Mouse (Mus musculus) kidney, adult 18-20 months (tissue): ENCODE data around the gene Disc1.
A peak's percentile ranks its signal among the peaks of the same experiment; 100 is the strongest.

Experiments
- DNase-seq: peaks from one replicate; pipeline ENCODE4 v3.0.0; 2021

The Disc1 gene

GRCm38 (mm10) chr8:125053505-125054435, at the start of gene Disc1:
Disc1 (plus strand) TSS chr8:125054195.
- peak; percentile 16 for DNase-seq

DNA sequence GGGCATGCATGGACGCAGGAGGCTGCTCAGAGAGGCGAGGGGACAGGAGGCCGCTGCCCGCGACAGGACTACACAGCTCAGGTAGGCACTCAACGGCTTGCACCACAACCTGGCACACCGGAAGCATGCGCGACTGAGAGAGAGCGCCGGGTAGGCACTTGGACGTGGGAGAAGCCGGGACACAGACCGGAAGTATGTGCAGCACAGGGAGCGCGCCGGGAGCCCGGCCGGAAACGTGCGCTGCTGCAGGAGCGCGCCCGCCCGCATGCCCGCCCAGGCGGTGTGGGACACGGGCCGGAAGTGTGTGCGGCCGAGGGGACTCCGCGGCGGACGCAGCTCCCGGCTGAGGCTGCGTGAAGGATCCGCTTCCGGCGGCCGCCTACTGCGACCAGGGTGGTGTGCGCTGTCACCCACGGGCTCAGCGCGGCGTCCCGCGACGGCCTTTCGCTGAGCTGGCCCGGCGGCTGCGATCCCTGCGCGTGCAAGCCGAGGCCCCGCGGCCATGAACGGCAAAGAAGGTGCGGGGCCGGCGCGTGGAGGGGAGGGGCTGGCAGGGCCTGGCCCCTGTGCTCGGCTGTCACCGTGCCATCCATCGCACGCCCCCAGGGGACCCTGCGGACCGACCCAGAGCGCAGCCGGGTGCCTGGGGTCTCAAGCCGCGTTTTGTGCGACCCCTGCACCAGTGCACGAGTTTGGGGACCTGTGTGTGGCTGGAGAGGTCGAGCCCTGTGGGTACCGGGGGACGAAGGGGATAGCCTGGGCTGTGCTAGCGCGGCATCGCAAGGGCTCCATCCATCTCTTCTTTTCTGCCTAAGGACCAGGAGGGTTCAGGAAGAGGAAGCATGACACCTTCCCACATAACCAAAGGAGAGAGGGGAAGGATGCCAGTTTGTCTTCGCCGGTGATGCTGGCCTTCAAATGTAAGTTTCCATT, 41.0 kb upstream of the Disc1 start, which contains the start of gene Tsnax:
Gene Tsnax (plus strand): TSS at position 303 of the 933 bp plus-strand sequence.
- peak; percentile 93 for DNase-seq

DNA sequence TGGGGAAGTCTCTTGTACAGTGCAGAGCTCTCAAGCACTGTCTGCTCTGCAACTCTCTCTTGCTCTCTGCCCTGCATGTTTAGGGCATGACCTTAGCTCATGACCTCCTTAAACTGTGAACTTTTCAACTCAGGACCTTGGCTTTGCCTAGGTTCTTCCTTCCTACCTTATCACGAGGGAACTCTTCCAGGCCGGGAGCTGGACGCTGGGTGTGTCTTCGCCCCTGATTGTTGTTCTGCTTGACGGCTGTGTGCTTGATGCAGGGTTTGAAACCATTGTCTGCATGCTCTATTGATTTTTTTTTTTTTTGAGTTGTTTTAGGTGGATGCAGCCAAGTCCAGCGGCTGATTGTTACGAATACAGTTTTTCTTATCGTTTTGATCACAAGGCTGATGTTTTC, 29.9 kb upstream of the Disc1 start:
- DNase-seq: no peak

GRCm38 (mm10) chr8:125027211-125027610, 26.8 kb upstream of the Disc1 start:
- DNase-seq: no peak

DNA sequence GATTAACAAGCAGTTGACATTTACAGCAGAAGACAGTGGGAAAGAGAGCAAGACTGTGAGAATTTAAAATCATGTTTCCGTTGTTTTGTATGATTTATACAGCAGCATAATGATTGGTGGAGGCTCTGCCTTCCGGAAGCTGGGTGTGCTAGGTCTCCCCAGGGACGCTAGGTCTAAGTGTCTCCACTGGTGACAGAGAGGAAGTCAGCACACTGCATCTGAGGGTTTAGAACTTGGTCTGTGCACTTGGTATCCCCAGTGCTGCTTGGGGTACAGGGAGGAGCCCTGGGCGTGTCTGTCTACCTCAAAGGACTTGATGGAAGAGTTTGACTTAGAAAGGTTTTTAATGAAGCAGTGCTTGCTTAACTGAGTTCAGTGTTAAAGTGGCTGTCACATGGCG, 25.2 kb upstream of the Disc1 start:
- no peak for DNase-seq

DNA sequence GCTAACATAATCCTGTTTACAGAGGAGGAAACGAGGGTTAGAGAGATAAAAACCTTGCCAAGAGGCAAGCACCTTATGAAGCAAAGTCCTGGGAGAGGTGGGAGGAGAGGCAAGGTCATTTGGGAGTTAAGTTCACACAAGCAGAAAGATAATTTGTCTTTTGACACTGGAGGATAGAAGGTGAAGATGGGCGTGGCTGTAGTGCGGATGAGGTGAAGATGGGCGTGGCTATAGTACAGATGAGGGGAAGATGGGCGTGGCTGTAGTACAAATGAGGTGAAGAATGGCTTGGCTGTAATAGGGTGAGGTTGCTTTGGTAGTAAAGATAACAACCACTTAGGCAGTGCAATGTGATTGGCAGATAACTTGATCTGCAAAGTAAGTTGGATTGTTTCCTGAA, 22.7 kb upstream of the Disc1 start:
- no peak for DNase-seq

GRCm38 (mm10) chr8:125034669-125035068, 19.3 kb upstream of the Disc1 start:
- peak; percentile 63 for DNase-seq

- no peak for DNase-seq
These were observed 16.9 kb upstream of the Disc1 start for GRCm38 (mm10) chr8:125037081-125037480.

- no peak for DNase-seq
These were observed 15.3 kb upstream of the Disc1 start for GRCm38 (mm10) chr8:125038731-125039130.

DNA sequence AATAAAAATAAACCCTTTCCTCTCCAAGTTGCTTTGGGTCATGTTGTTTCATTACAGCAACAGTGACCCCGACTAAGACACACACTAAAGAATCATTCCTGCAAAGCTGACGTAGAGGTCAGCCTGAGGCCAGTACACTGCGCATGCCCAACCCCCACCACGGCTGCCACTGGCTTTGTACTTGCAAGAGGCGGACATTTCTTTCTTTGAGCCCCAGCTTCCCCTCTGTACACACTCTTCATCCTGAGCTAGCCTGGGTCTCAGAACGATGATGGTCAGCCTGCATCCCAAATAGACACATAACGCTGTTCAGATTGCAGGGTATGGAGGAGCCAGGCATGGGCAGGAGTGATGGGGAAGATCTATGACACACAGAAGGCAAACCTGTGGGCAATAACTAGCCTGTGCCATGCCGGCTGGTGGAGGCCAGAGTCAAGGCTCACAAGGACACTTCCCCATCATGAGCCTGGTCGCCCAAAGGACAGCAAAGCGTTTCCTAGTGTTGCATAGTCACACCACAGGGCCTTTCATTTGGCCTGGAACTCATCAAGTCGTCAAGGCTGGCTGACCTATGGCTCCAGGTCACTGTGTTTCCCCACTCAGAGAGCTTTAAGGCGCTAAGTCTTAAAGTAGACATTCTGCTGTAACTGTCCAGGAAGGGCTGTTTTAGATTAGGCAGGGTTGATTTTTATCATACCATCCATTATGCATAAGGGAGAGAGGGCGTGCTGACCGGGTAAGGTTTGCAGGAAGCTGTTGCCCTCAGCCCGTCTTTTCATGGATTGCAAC, 13.2 kb upstream of the Disc1 start:
- DNase-seq: no peak

DNA sequence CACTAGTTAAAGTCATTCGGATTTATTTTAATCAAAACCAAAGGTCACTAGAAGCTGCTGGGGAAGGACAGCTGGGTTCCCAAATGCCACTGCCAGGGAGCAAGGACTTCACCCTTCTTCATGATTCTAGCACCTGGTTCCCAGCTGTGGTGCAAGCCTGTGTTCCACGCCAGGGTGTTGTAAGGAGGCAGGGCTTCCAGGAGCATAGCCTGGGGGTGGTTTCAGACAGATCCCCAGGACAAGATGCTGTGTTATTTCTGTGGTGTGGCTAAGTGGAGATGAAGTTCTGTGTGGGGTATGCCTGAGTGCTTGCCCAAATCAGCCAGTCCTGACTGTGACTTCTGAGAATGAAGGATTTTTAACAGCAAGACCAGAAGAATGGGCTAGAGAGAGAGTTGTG, 12.5 kb upstream of the Disc1 start:
- DNase-seq: no peak

DNA sequence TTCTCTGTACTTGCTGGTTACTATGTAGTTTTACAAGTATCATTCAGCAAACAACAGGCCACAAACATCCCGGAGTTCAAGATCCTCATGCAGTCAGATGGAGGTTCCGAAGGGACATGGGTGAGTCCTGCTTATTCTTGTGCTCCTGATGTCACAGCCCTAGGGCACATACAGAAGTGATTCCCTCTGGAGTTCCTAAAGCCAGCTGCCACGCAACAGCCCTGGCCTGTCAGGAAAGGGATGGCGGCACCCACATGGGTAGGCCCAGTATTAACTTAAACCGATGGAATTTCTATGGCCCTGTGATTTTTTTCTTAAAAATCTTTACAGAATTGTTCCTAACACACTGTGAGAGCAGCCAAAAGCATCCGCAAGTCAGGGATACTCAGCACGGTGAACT, 10.6 kb upstream of the Disc1 start:
- no peak for DNase-seq

DNA sequence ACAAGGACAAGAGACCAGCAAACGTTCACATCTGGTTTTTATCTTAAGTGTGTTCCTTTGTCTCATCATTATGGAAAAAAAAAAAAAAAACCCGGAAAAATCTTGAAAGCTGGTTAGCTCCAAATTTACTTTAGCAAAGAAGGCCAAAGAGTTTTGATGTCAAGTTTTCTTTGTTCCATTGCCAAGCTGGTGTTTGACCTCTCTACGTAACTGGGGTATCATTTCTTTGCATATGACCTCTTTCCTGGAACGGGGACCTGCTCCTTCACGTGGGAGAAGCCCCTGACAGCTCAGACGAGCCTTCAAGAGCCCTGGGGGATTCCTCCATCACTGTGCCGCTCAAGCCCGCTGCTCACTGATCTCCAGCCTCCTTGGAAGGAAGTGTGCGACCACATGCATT, 10.1 kb upstream of the Disc1 start:
- DNase-seq: no peak

GRCm38 (mm10) chr8:125045760-125046159, 8.2 kb upstream of the Disc1 start:
- DNase-seq: no peak

GRCm38 (mm10) chr8:125049051-125049750, 4.8 kb upstream of the Disc1 start:
- no peak for DNase-seq

DNA sequence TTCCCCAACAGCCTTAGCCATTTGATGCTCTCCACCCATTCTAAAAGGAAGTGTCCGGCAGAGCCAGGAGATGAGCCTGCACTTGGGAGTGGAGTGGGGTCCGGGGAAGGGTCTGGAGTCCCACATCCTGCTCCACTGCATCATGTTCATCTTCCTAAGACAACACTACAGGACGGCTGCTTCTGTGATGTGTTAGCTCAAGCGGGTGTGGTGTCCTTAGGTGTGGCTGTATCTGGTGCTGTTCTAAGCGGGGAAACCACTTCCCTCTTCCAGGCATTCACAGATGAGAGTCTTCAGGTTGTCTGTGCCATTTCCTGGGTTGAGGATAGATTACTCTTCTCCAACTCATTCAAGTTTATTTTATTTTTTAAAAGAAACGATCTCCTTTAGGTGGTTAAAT, 4.2 kb upstream of the Disc1 start:
- DNase-seq: no peak

- peak; percentile 60 for DNase-seq
These were observed 2.0 kb upstream of the Disc1 start for GRCm38 (mm10) chr8:125052026-125052425.

- DNase-seq: peak; percentile 39
These were observed 428 bp downstream of the Disc1 start for GRCm38 (mm10) chr8:125054436-125054810.

DNA sequence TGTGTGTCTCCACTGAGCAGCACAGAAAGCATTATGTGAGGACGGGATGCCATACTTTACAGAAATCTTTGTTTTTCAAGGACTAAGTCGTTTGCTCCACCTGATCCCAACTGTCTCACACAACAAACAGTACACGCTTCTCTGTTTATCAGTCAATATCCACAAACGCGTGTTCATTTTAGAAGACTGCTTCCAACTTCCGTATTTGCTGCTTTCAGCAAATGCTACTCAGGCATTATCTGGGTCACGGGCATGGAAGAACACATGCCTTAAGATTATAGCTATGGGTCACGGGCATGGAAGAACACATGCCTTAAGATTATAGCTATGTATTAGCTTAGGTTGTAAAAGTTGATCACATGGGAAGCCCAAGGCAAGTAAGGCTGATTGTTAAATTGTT, 6.9 kb downstream of the Disc1 start:
- DNase-seq: no peak

DNA sequence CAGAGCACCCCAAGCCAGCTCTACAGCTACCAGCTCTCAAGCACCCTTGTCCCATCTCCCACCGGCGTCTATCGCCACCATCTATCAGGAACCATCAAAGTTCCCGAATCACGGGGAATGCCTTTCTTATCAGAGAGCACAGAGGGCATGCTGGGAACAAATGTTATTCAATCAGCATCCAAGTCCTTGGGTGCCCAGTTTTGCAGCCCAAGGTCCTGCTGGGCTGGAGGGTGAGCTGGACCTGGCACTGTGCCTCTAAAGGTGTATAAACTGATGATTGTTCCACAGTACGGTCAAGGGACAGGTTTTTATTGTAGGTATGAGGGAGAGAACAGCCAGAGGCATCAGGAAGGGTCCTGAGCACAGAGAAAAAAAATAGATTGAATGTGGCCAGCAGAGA, 11.6 kb downstream of the Disc1 start:
- DNase-seq: no peak

GRCm38 (mm10) chr8:125066913-125067595, 13.1 kb downstream of the Disc1 start:
- DNase-seq: peak; percentile 73

- peak; percentile 62 for DNase-seq
These were observed 13.6 kb downstream of the Disc1 start for GRCm38 (mm10) chr8:125067596-125067960.
